Mouse (Mus musculus): ENCODE measurements around the gene Adam19. TPM values are rescaled to one million over a fixed set of nuclear protein-coding genes. Genes with fewer than 3 reads are reported as not detected.

Gene Adam19
- total and polyA plus RNA-seq, 3 experiments, result 3.0 to 9.0 (median 4.5) TPM

DNA sequence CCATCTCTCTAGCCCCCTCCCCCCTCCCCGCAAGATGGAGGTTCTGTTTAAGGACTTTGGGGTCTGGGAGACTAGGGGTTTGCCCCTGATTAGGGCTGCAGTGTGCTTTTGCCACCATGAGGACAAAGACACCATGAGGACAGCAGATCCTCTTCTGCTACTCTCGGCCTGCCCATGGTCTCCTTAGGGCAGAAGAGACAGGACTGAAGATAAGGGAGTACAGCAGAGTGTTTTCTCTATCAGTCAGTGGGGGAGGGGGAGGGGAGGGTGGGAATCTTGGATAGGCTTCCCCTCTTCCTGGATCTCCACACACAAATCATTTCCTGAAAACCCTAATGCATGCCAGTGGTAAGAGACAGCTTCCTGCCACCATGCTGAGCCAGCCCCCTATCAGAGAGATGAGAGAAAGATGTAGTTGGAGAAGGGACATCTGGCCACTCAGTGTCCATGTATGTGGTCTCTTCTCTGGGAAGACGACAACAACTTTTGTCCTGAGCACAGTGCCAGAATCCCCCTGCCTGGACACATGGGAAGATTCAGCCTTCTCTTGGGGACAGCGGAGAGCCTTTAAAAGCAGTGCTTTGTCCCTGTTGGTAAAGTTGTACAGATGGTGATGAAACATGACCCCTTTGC is 33.4 kb downstream of the Adam19 start:
- no peak overlapping the region for H3K27ac ChIP-seq (ENCODE audit: insufficient read depth, low read depth)
- in situ Hi-C loops (cut with MboI; ENCODE audit: low pct_ligation_motif_present, low pct_unique_long_range_greater_than_20kb, low sequenced_read_pairs), result no loop called here
- no peak for TF ChIP-seq ZNF384 (IDR thresholded peaks at IDR 0.05; ENCODE audit: low read depth, low read length)
- no peak for TF ChIP-seq TBP (conservative IDR thresholded peaks at IDR 0.05; ENCODE audit: low read depth, low read length)
- no peak for TF ChIP-seq POLR2AphosphoS2 (IDR thresholded peaks at IDR 0.05; ENCODE audit: low read depth, low read length)
- TF ChIP-seq HCFC1 (IDR thresholded peaks at IDR 0.05; ENCODE audit: low read depth, low read length), result no peak
- TF ChIP-seq BHLHE40 (IDR thresholded peaks at IDR 0.05; ENCODE audit: low read depth, low read length), result no peak
- TF ChIP-seq POLR2A (IDR thresholded peaks at IDR 0.05; ENCODE audit: low read depth, low read length), result no peak
- TF ChIP-seq MXI1 (IDR thresholded peaks at IDR 0.05; ENCODE audit: low read depth, low read length), result no peak
- no peak for TF ChIP-seq SIN3A (IDR thresholded peaks at IDR 0.05; ENCODE audit: low read length)
- TF ChIP-seq NRF1 (IDR thresholded peaks at IDR 0.05; ENCODE audit: low read depth, low read length), result no peak
- TF ChIP-seq GABPA (IDR thresholded peaks at IDR 0.05; ENCODE audit: insufficient replicate concordance, low read depth, low read length), result no peak
- no peak for TF ChIP-seq TCF12 (IDR thresholded peaks at IDR 0.05; ENCODE audit: low read depth, low read length)
- H3K4me3 ChIP-seq (replicated peaks in 1 of 3; ENCODE audit: low read depth in 2 of 3, low read length in 2 of 3, poor library complexity in 1 of 3), result no peak overlapping the region
- peaks cover 3 to 33% of the 10 kb centered on the region in 2 experiments; a peak in 3 of 4 replicates for H3K4me1 ChIP-seq (ENCODE audit: control insufficient read depth in 1 of 2, insufficient read depth in 2 of 2)
- dilution Hi-C loops (cut with MboI; ENCODE audit: extremely low pct_ligation_motif_present, extremely low pct_unique_long_range_greater_than_20kb, low sequenced_read_pairs), result no loop called here
- H3K79me2 ChIP-seq (replicated peaks; ENCODE audit: control insufficient read depth, extremely low read depth, insufficient read depth, poor library complexity, severe bottlenecking), result no peaks in the 10 kb centered on the region
- H3K27me3 ChIP-seq (replicated peaks), result no peaks in the 10 kb centered on the region
- DNase-seq (ENCODE audit: extremely low read depth), result no peak
- H3K36me3 ChIP-seq (replicated peaks in 1 of 2; ENCODE audit: control insufficient read depth in 1 of 2, insufficient read depth in 1 of 2, low read length in 1 of 2), result no peaks in the 10 kb centered on the region
- H3K9ac ChIP-seq (ENCODE audit: insufficient read depth, low read depth), result no peak overlapping the region
- no peak overlapping the region for H3K4me2 ChIP-seq (ENCODE audit: insufficient read depth, low read depth, poor library complexity, severe bottlenecking)
- no peaks in the 10 kb centered on the region for H3K9me3 ChIP-seq (replicated peaks; ENCODE audit: low read length)

DNA sequence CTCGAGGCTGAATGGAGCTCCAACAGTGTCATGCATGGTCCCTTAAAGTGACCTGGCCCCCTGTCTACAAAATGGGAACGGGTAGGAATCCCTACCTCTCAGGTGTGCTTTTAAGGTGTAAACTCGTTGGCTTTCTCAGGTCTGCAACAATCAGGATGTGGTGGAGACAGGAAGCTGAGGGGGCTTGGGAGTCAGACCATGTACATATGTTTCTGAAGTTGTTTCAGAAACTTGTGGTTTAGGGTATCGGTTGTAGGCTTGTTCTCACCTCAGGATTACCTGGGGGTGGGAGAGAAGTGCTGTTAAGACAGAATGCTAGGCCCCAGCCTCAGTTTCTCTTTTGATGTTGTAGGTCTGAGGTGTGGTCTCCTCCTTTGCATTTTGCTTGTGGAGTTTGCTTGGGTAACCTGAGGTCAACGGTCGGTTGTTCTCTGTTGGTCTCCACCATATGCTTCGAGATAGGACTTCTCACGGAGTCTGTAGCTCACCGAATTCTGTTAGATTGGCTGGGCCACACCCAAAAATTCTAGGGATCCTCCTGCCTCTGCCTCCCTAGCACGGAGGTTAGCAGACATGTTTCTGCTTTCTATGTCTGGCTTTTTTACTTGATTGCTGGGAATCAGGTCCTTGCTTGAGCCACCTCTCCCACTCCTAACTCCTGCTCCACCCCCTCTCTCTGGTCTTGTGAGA is 34.4 kb downstream of the Adam19 start:
- in situ Hi-C loops (cut with MboI; ENCODE audit: low pct_ligation_motif_present, low pct_unique_long_range_greater_than_20kb, low sequenced_read_pairs), result no loop called here
- H3K4me2 ChIP-seq (ENCODE audit: insufficient read depth, low read depth, poor library complexity, severe bottlenecking), result no peak overlapping the region
- no peak overlapping the region for H3K27ac ChIP-seq (ENCODE audit: insufficient read depth, low read depth)
- no peaks in the 10 kb centered on the region for H3K36me3 ChIP-seq (replicated peaks in 1 of 2; ENCODE audit: control insufficient read depth in 1 of 2, insufficient read depth in 1 of 2, low read length in 1 of 2)
- H3K79me2 ChIP-seq (replicated peaks; ENCODE audit: control insufficient read depth, extremely low read depth, insufficient read depth, poor library complexity, severe bottlenecking), result no peaks in the 10 kb centered on the region
- DNase-seq (ENCODE audit: extremely low read depth), result no peak
- dilution Hi-C loops (cut with MboI; ENCODE audit: extremely low pct_ligation_motif_present, extremely low pct_unique_long_range_greater_than_20kb, low sequenced_read_pairs), result no loop called here
- H3K4me1 ChIP-seq (ENCODE audit: control insufficient read depth in 1 of 2, insufficient read depth in 2 of 2), result peaks cover 3 to 25% of the 10 kb centered on the region in 2 experiments; a peak in 3 of 4 replicates
- no peak overlapping the region for H3K4me3 ChIP-seq (replicated peaks in 1 of 3; ENCODE audit: low read depth in 2 of 3, low read length in 2 of 3, poor library complexity in 1 of 3)
- no peaks in the 10 kb centered on the region for H3K9me3 ChIP-seq (replicated peaks; ENCODE audit: low read length)
- TF ChIP-seq RCOR1 (conservative IDR thresholded peaks at IDR 0.05; ENCODE audit: low read depth, low read length), result no peak
- no peak for TF ChIP-seq ELF1 (IDR thresholded peaks at IDR 0.05; ENCODE audit: low read depth, low read length)
- TF ChIP-seq USF2 (conservative IDR thresholded peaks at IDR 0.05; ENCODE audit: low read depth, low read length), result no peak
- no peak for TF ChIP-seq CTCF (conservative IDR thresholded peaks at IDR 0.05 in 1 of 2, IDR thresholded peaks at IDR 0.05 in 1 of 2; ENCODE audit: low read depth in 2 of 2, low read length in 2 of 2)
- TF ChIP-seq JUND (conservative IDR thresholded peaks at IDR 0.05; ENCODE audit: low read depth, low read length), result no peak
- no peak for TF ChIP-seq TBP (conservative IDR thresholded peaks at IDR 0.05; ENCODE audit: low read depth, low read length)
- TF ChIP-seq MAFK (IDR thresholded peaks at IDR 0.05; ENCODE audit: insufficient replicate concordance, low read length), result no peak
- TF ChIP-seq POLR2AphosphoS2 (IDR thresholded peaks at IDR 0.05; ENCODE audit: low read depth, low read length), result no peak
- TF ChIP-seq ZKSCAN1 (IDR thresholded peaks at IDR 0.05; ENCODE audit: borderline replicate concordance, low read depth, low read length), result no peak
- H3K9ac ChIP-seq (ENCODE audit: insufficient read depth, low read depth), result no peak overlapping the region
- no peaks in the 10 kb centered on the region for H3K27me3 ChIP-seq (replicated peaks)
